Mouse (Mus musculus): ENCODE results near the gene Gbp3.

DNA sequence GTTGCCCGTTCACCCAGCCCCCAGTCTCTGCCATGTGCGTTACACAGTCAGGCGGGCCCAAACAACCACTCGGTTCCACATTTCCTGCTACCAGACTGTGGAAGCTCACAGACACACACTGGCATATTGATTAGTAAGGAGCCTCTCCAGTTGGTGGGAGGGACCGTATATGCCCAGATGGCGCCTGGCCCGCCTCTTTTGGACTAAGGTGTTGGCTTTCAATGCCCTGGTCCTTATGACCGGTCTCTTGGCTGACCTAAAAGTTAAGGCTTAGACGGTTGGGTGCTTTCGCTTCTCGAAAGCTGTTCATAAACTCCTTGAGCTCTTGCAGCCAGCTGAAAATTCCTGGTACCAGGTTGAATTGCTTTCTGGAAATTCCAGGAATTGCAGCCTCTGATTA, 4.2 kb upstream of the Gbp3 start:
- TF ChIP-seq TCF12 (IDR thresholded peaks at IDR 0.05; ENCODE audit: insufficient read depth, poor library complexity, severe bottlenecking) (no peak), POLR2A (IDR thresholded peaks at IDR 0.05; ENCODE audit: insufficient read length, low read depth) (no peak), MAX (IDR thresholded peaks at IDR 0.05; ENCODE audit: low read depth) (no peak), POLR2AphosphoS2 (IDR thresholded peaks at IDR 0.05; ENCODE audit: insufficient read length, low read depth) (no peak), USF1 (IDR thresholded peaks at IDR 0.05; ENCODE audit: low read depth) (no peak), REST (IDR thresholded peaks at IDR 0.05; ENCODE audit: insufficient read depth, insufficient read length) (no peak), MYOG (IDR thresholded peaks at IDR 0.05; ENCODE audit: control insufficient read depth in 1 of 3, insufficient read depth in 1 of 3, insufficient read length in 2 of 3, low read depth in 2 of 3) (no peak), MYOD1 (IDR thresholded peaks at IDR 0.05; ENCODE audit: control insufficient read depth in 1 of 3, insufficient read length in 2 of 3, low read depth in 2 of 3) (no peak), E2F4 (IDR thresholded peaks at IDR 0.05; ENCODE audit: insufficient read depth) (no peak), SRF (IDR thresholded peaks at IDR 0.05; ENCODE audit: control insufficient read depth, insufficient read length, low read depth) (no peak)
